Mouse (Mus musculus): ENCODE data around the gene Desi1.

- TF ChIP-seq TAL1 (IDR thresholded peaks at IDR 0.05; ENCODE audit: low read length) (no peak), GATA1 (IDR thresholded peaks at IDR 0.05; ENCODE audit: low read length) (no peak)
These were observed 65.2 kb downstream of the Desi1 start for GRCm38 (mm10) chr15:81968447-81968846.
